Mouse (Mus musculus): Measurements from ENCODE around the gene Vps35. TPM values are rescaled to one million over a fixed set of nuclear protein-coding genes. Genes with fewer than 3 reads are reported as not detected.

Gene Vps35
- polyA plus RNA-seq (2011; ENCODE audit: insufficient read depth, insufficient read length, low read depth, missing spikeins) = 132 and 146 TPM in 2 replicates

DNA sequence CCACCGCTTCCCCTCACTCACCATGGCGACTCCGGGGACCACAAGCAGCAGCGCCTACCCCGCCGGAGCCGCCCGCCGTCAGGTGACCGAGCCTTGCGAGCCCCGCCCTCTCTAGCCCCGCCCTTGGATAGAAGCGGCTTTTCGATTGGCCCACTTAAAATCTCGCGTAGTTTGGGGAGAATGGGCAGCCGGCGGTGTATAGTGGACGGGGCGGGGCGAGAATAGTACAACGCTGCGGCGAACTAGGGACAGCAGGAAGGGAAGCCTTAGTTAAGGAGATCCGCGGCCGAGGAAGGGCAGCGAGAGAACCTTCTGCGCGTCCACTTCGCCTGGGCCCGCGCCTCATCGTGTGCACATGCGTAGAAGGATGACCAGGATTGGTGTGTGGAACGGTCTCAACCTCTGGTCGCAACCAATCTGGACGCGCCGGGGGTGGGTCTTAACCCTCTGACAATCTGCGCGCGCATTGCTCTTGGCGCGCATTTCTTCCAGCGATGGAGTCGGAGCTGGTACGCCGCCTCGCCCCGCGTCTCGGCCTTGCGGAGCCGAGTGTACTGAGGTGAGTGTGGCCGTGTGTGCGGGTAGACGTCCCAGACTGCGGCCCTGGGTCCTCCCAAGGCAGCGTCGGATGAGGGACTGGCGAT is at the start of gene Vps35, which contains the start of gene Orc6:
TSS of gene Vps35 (minus strand) at position 369 of the 644 bp plus-strand sequence.
TSS of gene Orc6 (plus strand) at position 199 of the 644 bp plus-strand sequence.
- Histone ChIP-seq H3K27ac (ENCODE audit: insufficient read depth, low read length) (peak within 1 kb of the TSS; percentile 46), H3K36me3 (ENCODE audit: control insufficient read depth, insufficient read depth, low read length, poor library complexity, severe bottlenecking) (peaks cover 33% of the 10 kb centered on the region), H3K4me1 (ENCODE audit: control insufficient read depth, insufficient read depth, low read length) (no peaks in the 10 kb centered on the region)

DNA sequence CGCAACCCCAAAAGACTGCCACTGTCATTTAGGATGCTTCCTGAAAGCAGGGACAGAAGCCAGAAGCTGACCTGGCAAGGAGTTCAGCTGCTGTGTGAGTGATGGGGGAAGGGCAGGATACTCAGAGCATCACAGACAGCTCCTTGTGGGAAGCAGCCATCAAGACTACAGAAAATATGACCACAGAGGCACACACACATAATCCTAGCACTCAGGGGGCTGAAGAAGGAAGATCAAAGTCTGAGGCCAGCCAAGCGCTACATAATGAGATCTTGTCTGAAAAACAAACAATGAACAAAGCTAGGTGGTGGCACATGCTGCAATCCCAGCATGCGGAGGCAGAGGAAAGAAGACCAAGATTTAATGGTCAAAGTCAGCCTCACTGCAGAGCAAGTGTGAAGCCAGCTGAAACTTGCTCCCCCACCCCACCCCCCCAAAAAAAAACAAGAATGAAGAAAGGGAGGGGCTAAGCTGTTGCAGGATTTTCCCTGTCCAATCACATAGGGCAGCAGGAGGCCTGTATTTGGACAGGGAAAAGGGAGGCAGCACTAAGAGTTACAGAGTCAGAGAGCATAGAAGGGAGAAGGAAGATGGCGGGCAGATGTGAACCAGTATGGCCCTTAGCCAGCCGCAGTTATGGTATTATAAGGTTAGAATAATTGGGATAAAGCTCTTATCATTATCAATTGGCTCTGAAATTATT is 40.4 kb upstream of the Vps35 start:
- Histone ChIP-seq H3K9me3 (replicated peaks; ENCODE audit: control insufficient read depth, insufficient read depth, low read length, poor library complexity, severe bottlenecking) (no peaks in the 10 kb centered on the region), H3K27me3 (ENCODE audit: control insufficient read depth, insufficient read depth, low read length, poor library complexity, severe bottlenecking) (no peaks in the 10 kb centered on the region), H3K36me3 (ENCODE audit: control insufficient read depth, insufficient read depth, low read length, poor library complexity, severe bottlenecking) (no peaks in the 10 kb centered on the region), H3K9ac (ENCODE audit: low read depth, poor library complexity, severe bottlenecking) (no peak overlapping the region), H3K27ac (ENCODE audit: insufficient read depth, low read length) (no peak overlapping the region), H3K4me3 (ENCODE audit: low read depth, low read length) (no peak overlapping the region), H3K4me1 (ENCODE audit: control insufficient read depth, insufficient read depth, low read length) (no peaks in the 10 kb centered on the region)
- no peak for TF ChIP-seq CTCF (IDR thresholded peaks at IDR 0.05; ENCODE audit: low read depth, low read length)
- TF ChIP-seq EP300 (IDR thresholded peaks at IDR 0.05; ENCODE audit: insufficient read depth, low read depth, low read length) = no peak
- no peak for TF ChIP-seq POLR2A (IDR thresholded peaks at IDR 0.05; ENCODE audit: insufficient read depth, low read length)

More for the DNA sequence above, at the start of gene Vps35, which contains the start of gene Orc6:
- Histone ChIP-seq H3K27me3 (ENCODE audit: control insufficient read depth, insufficient read depth, low read length, poor library complexity, severe bottlenecking) (no peaks in the 10 kb centered on the region), H3K4me3 (ENCODE audit: low read depth, low read length) (peak within 1 kb of the TSS; percentile 92), H3K9me3 (replicated peaks; ENCODE audit: control insufficient read depth, insufficient read depth, low read length, poor library complexity, severe bottlenecking) (no peaks in the 10 kb centered on the region), H3K9ac (ENCODE audit: low read depth, poor library complexity, severe bottlenecking) (peak within 1 kb of the TSS; percentile 62)
- TF ChIP-seq POLR2A (IDR thresholded peaks at IDR 0.05; ENCODE audit: insufficient read depth, low read length) (peak; percentile 70), EP300 (IDR thresholded peaks at IDR 0.05; ENCODE audit: insufficient read depth, low read depth, low read length) (no peak)

DNA sequence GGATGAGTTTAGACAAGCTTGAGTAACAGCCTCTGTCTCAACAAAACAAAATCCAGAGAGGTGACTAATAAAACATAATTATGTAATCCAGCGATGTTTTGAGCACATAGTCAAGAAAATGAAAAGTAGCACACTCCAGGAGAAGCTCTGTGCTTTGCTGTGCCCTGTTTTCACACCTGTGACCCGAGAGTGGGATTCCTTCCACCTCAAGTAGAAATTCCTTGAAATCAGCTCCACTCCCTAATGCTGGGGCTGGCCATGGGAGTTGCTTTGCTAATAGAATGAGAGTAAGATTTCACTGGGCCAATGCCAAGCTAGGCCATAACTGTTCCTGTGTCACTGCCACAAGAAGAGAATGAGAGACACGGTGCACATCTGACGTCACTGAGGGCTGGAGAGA is 38.1 kb upstream of the Vps35 start:
- no peak overlapping the region for H3K27ac ChIP-seq (ENCODE audit: insufficient read depth, low read length)
- H3K9me3 ChIP-seq (replicated peaks; ENCODE audit: control insufficient read depth, insufficient read depth, low read length, poor library complexity, severe bottlenecking) = no peaks in the 10 kb centered on the region
- H3K4me3 ChIP-seq (ENCODE audit: low read depth, low read length) = no peak overlapping the region
- no peaks in the 10 kb centered on the region for H3K4me1 ChIP-seq (ENCODE audit: control insufficient read depth, insufficient read depth, low read length)
- no peaks in the 10 kb centered on the region; the same call in 1 of the 2 replicates for H3K27me3 ChIP-seq (ENCODE audit: control insufficient read depth, insufficient read depth, low read length, poor library complexity, severe bottlenecking)
- no peak overlapping the region for H3K9ac ChIP-seq (ENCODE audit: low read depth, poor library complexity, severe bottlenecking)
- TF ChIP-seq CTCF (IDR thresholded peaks at IDR 0.05; ENCODE audit: low read depth, low read length) (no peak), POLR2A (IDR thresholded peaks at IDR 0.05; ENCODE audit: insufficient read depth, low read length) (no peak)
- H3K36me3 ChIP-seq (ENCODE audit: control insufficient read depth, insufficient read depth, low read length, poor library complexity, severe bottlenecking) = no peaks in the 10 kb centered on the region

DNA sequence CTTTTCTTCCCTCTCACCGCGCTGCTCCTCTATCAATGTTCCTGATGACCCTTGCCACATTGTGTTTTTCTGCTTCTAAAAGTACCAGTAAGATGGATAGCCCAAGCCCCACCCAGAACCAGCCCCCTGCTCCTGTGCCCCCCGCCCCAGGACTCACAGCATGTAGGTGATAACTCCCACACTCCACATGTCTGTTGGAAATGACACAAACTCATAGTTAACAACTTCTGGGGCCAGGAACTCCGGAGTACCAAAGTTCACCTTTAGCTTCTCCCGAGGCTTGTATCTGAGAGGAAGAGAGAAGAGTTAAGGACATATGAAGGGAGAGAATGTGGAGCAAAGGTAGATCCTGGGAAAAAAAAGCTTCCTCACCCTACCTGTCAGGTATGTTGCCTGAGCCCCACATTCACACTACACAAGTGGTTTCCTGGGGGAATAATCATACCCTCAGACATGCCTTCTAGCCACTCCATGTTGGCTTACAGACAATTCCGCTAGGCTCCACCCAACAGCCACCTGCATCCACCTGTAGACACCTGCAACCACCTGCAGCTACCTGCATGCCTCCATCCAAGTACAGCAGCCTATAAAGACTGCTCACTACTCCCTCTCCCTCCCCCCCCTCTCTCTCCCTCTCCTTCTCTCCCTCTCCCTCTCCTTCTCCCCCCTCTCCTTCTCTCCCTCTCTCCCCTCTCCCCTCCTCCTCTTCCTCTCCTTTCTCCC is 36.8 kb upstream of the Vps35 start:
- no peak overlapping the region for H3K4me3 ChIP-seq (ENCODE audit: low read depth, low read length)
- H3K4me1 ChIP-seq (ENCODE audit: control insufficient read depth, insufficient read depth, low read length) = no peaks in the 10 kb centered on the region
- H3K27ac ChIP-seq (ENCODE audit: insufficient read depth, low read length) = no peak overlapping the region
- no peaks in the 10 kb centered on the region; the same call in 1 of the 2 replicates for H3K27me3 ChIP-seq (ENCODE audit: control insufficient read depth, insufficient read depth, low read length, poor library complexity, severe bottlenecking)
- no peaks in the 10 kb centered on the region for H3K36me3 ChIP-seq (ENCODE audit: control insufficient read depth, insufficient read depth, low read length, poor library complexity, severe bottlenecking)
- TF ChIP-seq POLR2A (IDR thresholded peaks at IDR 0.05; ENCODE audit: insufficient read depth, low read length) (no peak), CTCF (IDR thresholded peaks at IDR 0.05; ENCODE audit: low read depth, low read length) (no peak), EP300 (IDR thresholded peaks at IDR 0.05; ENCODE audit: insufficient read depth, low read depth, low read length) (no peak)
- no peak overlapping the region for H3K9ac ChIP-seq (ENCODE audit: low read depth, poor library complexity, severe bottlenecking)
- no peaks in the 10 kb centered on the region for H3K9me3 ChIP-seq (replicated peaks; ENCODE audit: control insufficient read depth, insufficient read depth, low read length, poor library complexity, severe bottlenecking)

DNA sequence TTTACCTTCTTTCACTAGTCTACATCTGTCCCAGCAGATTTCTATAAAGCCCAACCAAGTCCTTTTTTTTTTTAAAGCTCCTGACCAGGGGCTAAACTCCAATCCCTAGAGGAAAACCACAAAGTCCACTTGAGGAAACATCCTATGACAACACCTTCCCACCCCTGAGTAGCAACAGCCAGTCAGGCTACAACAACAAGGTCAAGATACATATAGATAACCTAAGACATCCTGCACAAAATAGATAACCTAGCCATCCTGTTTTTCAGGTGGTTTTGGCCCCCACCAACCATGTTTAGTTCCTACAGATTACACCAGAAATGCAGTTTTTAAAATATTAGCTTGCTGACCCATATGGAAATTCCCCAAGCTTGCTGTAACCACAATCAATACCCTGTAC is 35.5 kb upstream of the Vps35 start:
- no peak overlapping the region for H3K27ac ChIP-seq (ENCODE audit: insufficient read depth, low read length)
- TF ChIP-seq EP300 (IDR thresholded peaks at IDR 0.05; ENCODE audit: insufficient read depth, low read depth, low read length) (no peak), CTCF (IDR thresholded peaks at IDR 0.05; ENCODE audit: low read depth, low read length) (no peak), POLR2A (IDR thresholded peaks at IDR 0.05; ENCODE audit: insufficient read depth, low read length) (no peak)
- H3K9me3 ChIP-seq (replicated peaks; ENCODE audit: control insufficient read depth, insufficient read depth, low read length, poor library complexity, severe bottlenecking) = no peaks in the 10 kb centered on the region
- H3K4me3 ChIP-seq (ENCODE audit: low read depth, low read length) = no peak overlapping the region
- H3K9ac ChIP-seq (ENCODE audit: low read depth, poor library complexity, severe bottlenecking) = no peak overlapping the region
- peaks cover 1% of the 10 kb centered on the region; the same call in 1 of the 2 replicates for H3K27me3 ChIP-seq (ENCODE audit: control insufficient read depth, insufficient read depth, low read length, poor library complexity, severe bottlenecking)
- no peaks in the 10 kb centered on the region for H3K4me1 ChIP-seq (ENCODE audit: control insufficient read depth, insufficient read depth, low read length)
- H3K36me3 ChIP-seq (ENCODE audit: control insufficient read depth, insufficient read depth, low read length, poor library complexity, severe bottlenecking) = no peaks in the 10 kb centered on the region

All from ES-Bruce4 (cell line).